Mouse (Mus musculus) cerebellum, adult 2 months (tissue): ENCODE data around the gene Atp2b2.

Source experiments
- CTCF ChIP-seq: fragments of 200-500 bp; IDR thresholded peaks from 2 replicates; pipeline ENCODE4 v1.5.1; 2011; ENCODE audit warnings: low read depth, mild to moderate bottlenecking, control low read depth, low read length, moderate library complexity, borderline replicate concordance; ENCODE audit not compliant: insufficient read depth
- POLR2A ChIP-seq: fragments of 200-500 bp; IDR thresholded peaks from 2 replicates; pipeline ENCODE4 v1.6.1; 2011; ENCODE audit warnings: low read length, control low read depth, borderline replicate concordance; ENCODE audit not compliant: insufficient read depth

- TF ChIP-seq POLR2A (peak; percentile 86), CTCF (no peak)
Observed at GRCm38 (mm10) chr6:113696582-113697221, 345.7 kb downstream of the Atp2b2 start, which contains the start of gene Tatdn2.
